Mouse (Mus musculus): ENCODE data around the gene Ano2. TPM values are rescaled to one million over a fixed set of nuclear protein-coding genes. Genes with fewer than 3 reads are reported as not detected.

Gene Ano2
- polyA plus RNA-seq, 1 experiment from 2014 or later: 0.18 TPM

DNA sequence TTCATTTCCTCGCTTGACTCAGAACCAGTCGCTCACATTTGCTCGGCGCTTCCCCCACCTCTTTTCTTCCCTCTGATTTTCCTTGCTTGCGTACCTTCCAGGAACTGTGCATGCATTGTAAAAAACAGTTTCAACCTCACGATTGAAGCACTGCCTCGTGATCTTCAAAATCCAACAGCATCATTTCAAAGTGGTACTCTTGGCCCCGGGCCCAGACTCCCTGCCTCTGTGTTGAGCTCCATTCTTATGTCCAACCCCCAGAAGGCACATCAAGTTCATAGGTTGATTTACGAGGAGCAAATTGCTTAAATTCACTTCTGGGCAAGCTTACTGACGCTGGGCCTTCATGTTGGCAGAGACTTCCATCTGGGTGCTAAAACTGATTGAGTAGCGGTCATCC is 9.6 kb upstream of the Ano2 start:
- Histone ChIP-seq H3K4me3 (ENCODE audit: low read depth, low read length) (no peak overlapping the region), H3K9me3 (ENCODE audit: low read length) (no peaks in the 10 kb centered on the region), H3K36me3 (ENCODE audit: insufficient read depth, low read length) (no peaks in the 10 kb centered on the region; the same call in 1 of the 2 replicates), H3K27ac (ENCODE audit: low read length) (no peak overlapping the region), H3K4me1 (ENCODE audit: insufficient read depth, low read depth, low read length) (no peaks in the 10 kb centered on the region), H3K27me3 (replicated peaks; ENCODE audit: insufficient read depth, low read length) (no peaks in the 10 kb centered on the region), H3K4me2 (replicated peaks; ENCODE audit: low read depth, low read length) (no peak overlapping the region), H3K9ac (replicated peaks; ENCODE audit: low read depth) (no peak overlapping the region)
- peak; percentile 46 for DNase-seq (ENCODE audit: low spot score)
- TF ChIP-seq EP300 (IDR thresholded peaks at IDR 0.05): no peak
- TF ChIP-seq CTCF (IDR thresholded peaks at IDR 0.05): no peak
- 51% methylated on average over 11 of the region's 11 CpGs for WGBS
- no peak for ATAC-seq

DNA sequence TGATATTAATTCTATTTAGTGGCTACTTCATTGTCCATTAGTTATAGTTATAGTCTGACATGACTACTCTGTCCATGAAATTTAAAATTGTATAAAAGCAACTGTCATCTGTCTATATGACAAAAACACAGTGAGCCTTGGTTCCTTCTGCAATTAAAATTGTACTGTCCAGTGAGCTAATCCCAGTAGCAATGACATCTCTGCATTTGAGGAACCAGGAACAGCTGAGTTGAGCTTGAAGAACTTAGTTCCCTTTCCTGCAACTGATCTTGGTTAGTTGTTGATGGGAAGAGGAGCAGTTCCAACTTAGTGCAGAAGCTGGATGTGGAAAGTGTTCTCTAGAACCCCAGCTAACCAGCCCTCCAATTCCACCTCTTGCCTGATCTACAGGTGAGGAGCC is 4.8 kb upstream of the Ano2 start:
- no peak for TF ChIP-seq CTCF (IDR thresholded peaks at IDR 0.05)
- no peak for TF ChIP-seq EP300 (IDR thresholded peaks at IDR 0.05)
- no peak overlapping the region for H3K4me2 ChIP-seq (replicated peaks; ENCODE audit: low read depth, low read length)

GRCm38 (mm10) chr6:125687986-125688385 is 2.2 kb upstream of the Ano2 start:
- no peaks in the 10 kb centered on the region for H3K9me3 ChIP-seq (ENCODE audit: low read length)
- H3K27me3 ChIP-seq (replicated peaks; ENCODE audit: insufficient read depth, low read length): no peaks in the 10 kb centered on the region
- no peaks in the 10 kb centered on the region; the same call in 1 of the 2 replicates for H3K4me1 ChIP-seq (ENCODE audit: insufficient read depth, low read depth, low read length)
- 39% methylated on average over 1 of the region's 1 CpGs for WGBS
- no peak overlapping the region for H3K4me3 ChIP-seq (ENCODE audit: low read depth, low read length)
- no peak for DNase-seq (ENCODE audit: low spot score)
- no peak for ATAC-seq
- no peaks in the 10 kb centered on the region; the same call in 1 of the 2 replicates for H3K36me3 ChIP-seq (ENCODE audit: insufficient read depth, low read length)
- TF ChIP-seq CTCF (IDR thresholded peaks at IDR 0.05): no peak
- no peak for TF ChIP-seq EP300 (IDR thresholded peaks at IDR 0.05)
- H3K4me2 ChIP-seq (replicated peaks; ENCODE audit: low read depth, low read length): no peak overlapping the region
- no peak overlapping the region for H3K9ac ChIP-seq (replicated peaks; ENCODE audit: low read depth)
- no peak overlapping the region for H3K27ac ChIP-seq (ENCODE audit: low read length)

More for the DNA sequence above, 4.8 kb upstream of the Ano2 start:
- H3K36me3 ChIP-seq (ENCODE audit: insufficient read depth, low read length): no peaks in the 10 kb centered on the region; the same call in 1 of the 2 replicates
- ATAC-seq (no peak), DNase-seq (ENCODE audit: low spot score) (no peak)
- no peaks in the 10 kb centered on the region for H3K9me3 ChIP-seq (ENCODE audit: low read length)
- H3K9ac ChIP-seq (replicated peaks; ENCODE audit: low read depth): no peak overlapping the region
- H3K4me3 ChIP-seq (ENCODE audit: low read depth, low read length): no peak overlapping the region
- no peak overlapping the region for H3K27ac ChIP-seq (ENCODE audit: low read length)
- no peaks in the 10 kb centered on the region for H3K27me3 ChIP-seq (replicated peaks; ENCODE audit: insufficient read depth, low read length)
- H3K4me1 ChIP-seq (ENCODE audit: insufficient read depth, low read depth, low read length): no peaks in the 10 kb centered on the region; the same call in 1 of the 2 replicates

DNA sequence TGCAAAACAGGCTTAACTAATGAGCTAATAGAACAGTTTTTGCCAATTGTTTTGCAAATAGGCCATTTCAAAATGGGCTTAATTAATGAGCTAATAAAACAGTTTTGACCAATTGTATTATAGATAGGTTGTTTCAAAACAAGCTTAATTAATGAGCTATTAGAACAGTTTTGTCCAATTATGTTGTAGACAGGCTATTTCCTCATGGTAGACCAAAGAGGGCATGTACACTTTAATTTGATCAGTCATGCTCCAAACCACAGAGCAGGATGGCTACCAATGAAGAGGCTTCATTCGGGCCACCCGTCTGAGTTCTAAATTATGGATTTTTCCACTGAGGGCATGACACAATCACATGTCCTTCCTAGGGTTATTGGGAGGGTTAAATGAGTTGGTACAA is 10.9 kb downstream of the Ano2 start:
- 85% methylated on average over 2 of the region's 2 CpGs for WGBS
- no peak for ATAC-seq
- Histone ChIP-seq H3K4me1 (ENCODE audit: insufficient read depth, low read depth, low read length) (no peaks in the 10 kb centered on the region), H3K36me3 (ENCODE audit: insufficient read depth, low read length) (no peaks in the 10 kb centered on the region), H3K9me3 (ENCODE audit: low read length) (no peaks in the 10 kb centered on the region), H3K9ac (replicated peaks; ENCODE audit: low read depth) (no peak overlapping the region), H3K27ac (ENCODE audit: low read length) (no peak overlapping the region), H3K27me3 (replicated peaks; ENCODE audit: insufficient read depth, low read length) (no peaks in the 10 kb centered on the region), H3K4me3 (ENCODE audit: low read depth, low read length) (no peak overlapping the region), H3K4me2 (replicated peaks; ENCODE audit: low read depth, low read length) (no peak overlapping the region)
- TF ChIP-seq CTCF (IDR thresholded peaks at IDR 0.05): no peak
- TF ChIP-seq EP300 (IDR thresholded peaks at IDR 0.05): no peak
- peak; percentile 57 for DNase-seq (ENCODE audit: low spot score)

DNA sequence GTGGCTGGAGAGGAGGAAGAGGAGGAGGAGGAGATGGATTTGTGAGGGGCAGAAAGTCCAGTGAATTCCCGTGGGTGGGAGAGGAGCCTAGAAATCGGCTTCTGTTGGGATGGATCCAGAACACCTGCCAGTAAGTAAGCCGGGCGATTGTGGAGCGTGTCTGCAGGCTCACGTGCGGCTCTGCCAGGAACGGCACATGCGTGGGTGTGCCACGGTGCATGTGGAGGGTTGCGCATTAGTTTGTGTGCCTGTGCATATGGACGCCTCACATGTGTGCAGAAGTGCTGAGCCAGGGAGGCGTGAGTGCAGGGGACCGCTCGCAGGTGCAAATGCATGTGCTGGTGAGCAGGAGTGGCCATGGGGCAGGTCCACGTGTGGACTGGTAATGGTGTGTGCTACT is 21.0 kb downstream of the Ano2 start:
- TF ChIP-seq EP300 (IDR thresholded peaks at IDR 0.05) (no peak), CTCF (IDR thresholded peaks at IDR 0.05) (no peak)
- H3K9ac ChIP-seq (replicated peaks; ENCODE audit: low read depth): no peak overlapping the region
- H3K27ac ChIP-seq (ENCODE audit: low read length): no peak overlapping the region
- ATAC-seq (no peak), DNase-seq (ENCODE audit: low spot score) (no peak)
- H3K4me3 ChIP-seq (ENCODE audit: low read depth, low read length): no peak overlapping the region
- H3K36me3 ChIP-seq (ENCODE audit: insufficient read depth, low read length): no peaks in the 10 kb centered on the region
- H3K4me2 ChIP-seq (replicated peaks; ENCODE audit: low read depth, low read length): no peak overlapping the region
- no peaks in the 10 kb centered on the region for H3K9me3 ChIP-seq (ENCODE audit: low read length)
- no peaks in the 10 kb centered on the region for H3K4me1 ChIP-seq (ENCODE audit: insufficient read depth, low read depth, low read length)
- H3K27me3 ChIP-seq (replicated peaks; ENCODE audit: insufficient read depth, low read length): 0 out of 2 replicates have a peak, but pooled peaks cover 19% of the 10 kb centered on the region
- WGBS: 78% methylated on average over 16 of the region's 16 CpGs

DNA sequence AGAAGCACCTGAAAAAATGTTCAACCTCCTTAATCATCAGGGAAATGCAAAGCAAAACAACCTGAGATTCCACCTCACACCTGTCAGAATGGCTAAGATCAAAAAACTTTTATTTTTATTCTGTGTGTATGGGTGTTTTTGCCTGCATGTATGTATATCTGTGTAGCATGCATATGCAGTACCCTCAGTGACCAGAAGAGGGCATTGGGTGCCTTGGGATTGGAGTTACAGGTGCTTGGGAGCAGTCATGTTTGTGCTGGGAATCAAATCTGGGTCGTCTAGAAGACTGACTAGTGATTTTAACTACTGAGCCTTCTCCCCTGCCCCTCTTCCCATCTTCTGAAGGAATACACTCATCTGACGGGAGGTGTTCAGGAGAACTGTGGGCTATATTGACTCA is 36.2 kb downstream of the Ano2 start:
- no peak for DNase-seq (ENCODE audit: low spot score)
- no peak overlapping the region for H3K9ac ChIP-seq (replicated peaks; ENCODE audit: low read depth)

DNA sequence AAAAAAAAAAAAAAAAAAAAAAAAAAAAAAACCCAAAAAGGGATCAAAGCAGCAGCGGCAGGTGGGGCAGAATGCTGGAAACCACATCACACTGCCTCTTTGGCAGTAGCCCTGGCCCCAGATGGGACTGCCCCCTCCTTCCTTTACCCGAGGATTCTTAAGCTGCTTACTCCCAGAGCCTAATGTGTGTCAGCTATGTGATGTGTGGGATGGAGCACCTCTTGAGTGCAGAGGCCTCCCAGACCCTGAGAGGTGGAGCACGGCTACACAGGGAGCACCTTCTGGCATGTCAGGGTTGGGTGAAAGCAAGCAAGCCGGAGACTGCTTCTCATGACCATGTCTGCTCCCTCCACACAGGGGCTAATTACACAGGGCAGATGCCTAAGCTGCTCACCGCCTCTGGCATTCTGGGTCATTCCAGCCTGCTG is 37.3 kb downstream of the Ano2 start:
- Histone ChIP-seq H3K9ac (replicated peaks; ENCODE audit: low read depth) (no peak overlapping the region), H3K9me3 (ENCODE audit: low read length) (no peaks in the 10 kb centered on the region), H3K4me2 (replicated peaks; ENCODE audit: low read depth, low read length) (no peak overlapping the region), H3K27ac (ENCODE audit: low read length) (no peak overlapping the region), H3K36me3 (ENCODE audit: insufficient read depth, low read length) (no peaks in the 10 kb centered on the region), H3K4me3 (ENCODE audit: low read depth, low read length) (no peak overlapping the region), H3K27me3 (replicated peaks; ENCODE audit: insufficient read depth, low read length) (no peaks in the 10 kb centered on the region), H3K4me1 (ENCODE audit: insufficient read depth, low read depth, low read length) (no peaks in the 10 kb centered on the region)
- DNase-seq (ENCODE audit: low spot score): no peak
- no peak for TF ChIP-seq CTCF (IDR thresholded peaks at IDR 0.05)
- no peak for TF ChIP-seq EP300 (IDR thresholded peaks at IDR 0.05)
- no peak for ATAC-seq
- 48% methylated on average over 5 of the region's 5 CpGs for WGBS

More for the DNA sequence above, 36.2 kb downstream of the Ano2 start:
- no peaks in the 10 kb centered on the region for H3K36me3 ChIP-seq (ENCODE audit: insufficient read depth, low read length)
- no peak for TF ChIP-seq EP300 (IDR thresholded peaks at IDR 0.05)
- TF ChIP-seq CTCF (IDR thresholded peaks at IDR 0.05): peak; percentile 44
- no peaks in the 10 kb centered on the region for H3K9me3 ChIP-seq (ENCODE audit: low read length)
- H3K27ac ChIP-seq (ENCODE audit: low read length): no peak overlapping the region
- H3K27me3 ChIP-seq (replicated peaks; ENCODE audit: insufficient read depth, low read length): no peaks in the 10 kb centered on the region
- ATAC-seq: no peak
- no peak overlapping the region for H3K4me2 ChIP-seq (replicated peaks; ENCODE audit: low read depth, low read length)
- no peak overlapping the region for H3K4me3 ChIP-seq (ENCODE audit: low read depth, low read length)
- 82% methylated on average over 2 of the region's 2 CpGs for WGBS
- no peaks in the 10 kb centered on the region for H3K4me1 ChIP-seq (ENCODE audit: insufficient read depth, low read depth, low read length)
